In genomic region chr14:80901759-80902163, GRCm38 (mm10) we compare ENCODE assay signal across 10 mouse cellular contexts.
A peak's percentile ranks its signal among the peaks of the same experiment; 100 is the strongest.
DNase-seq lines count a peak whose midpoint lies in the region; ATAC-seq and TF ChIP-seq lines count a peak whose summit lies in the region.
"Had no signal": no experiment of that assay in that cellular context is flagged by ENCODE, and none has a peak within 500 bp of the region (broad histone marks: within the 10 kb centered on the region; RNA-seq: fewer than 3 reads in every experiment).

No protein-coding gene starts in this region.

- 71% methylated on average over 9 of the region's 9 CpGs for WGBS in embryonic facial prominence, embryonic 14.5 days
- WGBS in embryonic facial prominence, embryonic 10.5 days, result 87% methylated on average over 9 of the region's 9 CpGs
- WGBS in limb, embryonic 13.5 days, result 54% methylated on average over 9 of the region's 9 CpGs

- H3K4me3 ChIP-seq in embryonic facial prominence, embryonic 14.5 days (ENCODE audit: low read depth, low read length), result no peak overlapping the region
- no peak overlapping the region for H3K4me3 ChIP-seq in embryonic facial prominence, embryonic 10.5 days
- H3K4me3 ChIP-seq in gastrocnemius, adult 2 months, result peak overlapping the region; percentile 46
- peak overlapping the region; percentile 5; the same call in 1 of the 2 replicates for H3K4me3 ChIP-seq in limb, embryonic 13.5 days
- H3K4me3 ChIP-seq: embryonic facial prominence, embryonic 12.5 days had no signal

- no peaks in the 10 kb centered on the region for H3K4me1 ChIP-seq in embryonic facial prominence, embryonic 14.5 days (ENCODE audit: control insufficient read depth, insufficient read depth, low read length)
- no peaks in the 10 kb centered on the region for H3K4me1 ChIP-seq in embryonic facial prominence, embryonic 10.5 days
- peaks cover 8% of the 10 kb centered on the region; the same call in 1 of the 2 replicates for H3K4me1 ChIP-seq in limb, embryonic 13.5 days
- H3K4me1 ChIP-seq: embryonic facial prominence, embryonic 12.5 days had no signal

- DNase-seq in embryonic facial prominence, embryonic 14.5 days (ENCODE audit: low spot score), result peak; percentile 40
- DNase-seq in embryonic facial prominence, embryonic 10.5 days (ENCODE audit: low spot score), result no peak
- DNase-seq in brain, embryonic 14.5 days (ENCODE audit: low read depth), result peak; percentile 80
- peak; percentile 32 for DNase-seq in gastrocnemius, adult 2 months
- DNase-seq in T-cell, adult 2 months (ENCODE audit: low spot score), result no peak
- no peak for DNase-seq in thymus, postnatal 36 days
- DNase-seq in urinary bladder, postnatal 25 days (ENCODE audit: low spot score), result no peak
- DNase-seq: lung, postnatal 4 days had no signal

- no peak for TF ChIP-seq POLR2A in brain, embryonic 14.5 days (IDR thresholded peaks at IDR 0.05; ENCODE audit: borderline replicate concordance, extremely low read depth, insufficient read depth, insufficient read length, poor library complexity, severe bottlenecking)

- no peaks in the 10 kb centered on the region for H3K36me3 ChIP-seq in embryonic facial prominence, embryonic 14.5 days (ENCODE audit: control insufficient read depth, insufficient read depth, low read length)
- no peaks in the 10 kb centered on the region for H3K36me3 ChIP-seq in embryonic facial prominence, embryonic 10.5 days (replicated peaks)
- no peaks in the 10 kb centered on the region for H3K36me3 ChIP-seq in limb, embryonic 13.5 days
- H3K36me3 ChIP-seq: embryonic facial prominence, embryonic 12.5 days had no signal

- H3K9ac ChIP-seq in embryonic facial prominence, embryonic 14.5 days (ENCODE audit: low read depth, low read length), result no peak overlapping the region
- no peak overlapping the region for H3K9ac ChIP-seq in limb, embryonic 13.5 days
- H3K9ac ChIP-seq: embryonic facial prominence, embryonic 12.5 days had no signal

- intact Hi-C loops in gastrocnemius, adult 2 months (cut with DNase I), result no loop called here

- H3K27me3 ChIP-seq in embryonic facial prominence, embryonic 14.5 days (replicated peaks; ENCODE audit: control insufficient read depth, insufficient read depth, low read length), result no peaks in the 10 kb centered on the region
- H3K27me3 ChIP-seq in embryonic facial prominence, embryonic 10.5 days (replicated peaks; ENCODE audit: low read depth, poor library complexity, severe bottlenecking), result no peaks in the 10 kb centered on the region
- H3K27me3 ChIP-seq in limb, embryonic 13.5 days, result no peaks in the 10 kb centered on the region
- H3K27me3 ChIP-seq: embryonic facial prominence, embryonic 12.5 days had no signal

- H3K4me2 ChIP-seq in embryonic facial prominence, embryonic 14.5 days (ENCODE audit: low read depth, low read length), result no peak overlapping the region
- H3K4me2 ChIP-seq in limb, embryonic 13.5 days (replicated peaks), result peak overlapping the region; percentile 47
- H3K4me2 ChIP-seq: embryonic facial prominence, embryonic 12.5 days had no signal

- no peak for ATAC-seq in embryonic facial prominence, embryonic 14.5 days (ENCODE audit: low read depth)
- ATAC-seq in limb, embryonic 13.5 days (ENCODE audit: low FRiP score, low read depth), result peak; percentile 69; the same call in 1 of the 2 replicates

- no peaks in the 10 kb centered on the region for H3K9me3 ChIP-seq in embryonic facial prominence, embryonic 14.5 days (ENCODE audit: control insufficient read depth, low read length)
- H3K9me3 ChIP-seq in embryonic facial prominence, embryonic 10.5 days, result no peaks in the 10 kb centered on the region
- no peaks in the 10 kb centered on the region for H3K9me3 ChIP-seq in limb, embryonic 13.5 days
- H3K9me3 ChIP-seq: embryonic facial prominence, embryonic 12.5 days had no signal

- H3K27ac ChIP-seq in embryonic facial prominence, embryonic 14.5 days (replicated peaks; ENCODE audit: low read depth, low read length), result no peak overlapping the region
- no peak overlapping the region for H3K27ac ChIP-seq in embryonic facial prominence, embryonic 10.5 days (replicated peaks)
- H3K27ac ChIP-seq in gastrocnemius, adult 2 months, result no peak overlapping the region
- H3K27ac ChIP-seq in limb, embryonic 13.5 days, result 0 out of 2 replicates have a peak overlapping the region, but pooled peaks have one; percentile 15
- H3K27ac ChIP-seq: embryonic facial prominence, embryonic 12.5 days had no signal

- no peak for TF ChIP-seq CTCF in brain, embryonic 14.5 days (IDR thresholded peaks at IDR 0.05; ENCODE audit: borderline replicate concordance, extremely low read depth, insufficient read depth, insufficient read length)
- no peak for TF ChIP-seq CTCF in gastrocnemius, adult 2 months (IDR thresholded peaks at IDR 0.05)

Comparison
In these comparisons a context has a peak if more than half of its experiments do, and no peak if none do; other contexts are left out.
1. DNase-seq: peak in embryonic facial prominence, embryonic 14.5 days (single experiment), brain, embryonic 14.5 days (single experiment) and gastrocnemius, adult 2 months (single experiment); none in embryonic facial prominence, embryonic 10.5 days (single experiment), T-cell, adult 2 months (single experiment), thymus, postnatal 36 days (0 of 2) and urinary bladder, postnatal 25 days (single experiment).
2. H3K4me3 ChIP-seq: peak in gastrocnemius, adult 2 months (single experiment) and limb, embryonic 13.5 days (single experiment); none in embryonic facial prominence, embryonic 14.5 days (single experiment) and embryonic facial prominence, embryonic 10.5 days (single experiment).